Mouse (Mus musculus) midbrain, postnatal 0 days (tissue): ENCODE data around the gene Sema4d. TPM values are rescaled to one million over a fixed set of nuclear protein-coding genes. Genes with fewer than 3 reads are reported as not detected.

Experiments
- ATAC-seq: fragments of 200-750 bp; cut with Nextera tagmentation; 2 replicates; pipeline ENCODE4 v1.8.0; 2017; ENCODE audit warnings: moderate number of reproducible peaks, mild to moderate bottlenecking, moderate TSS enrichment, moderate library complexity; ENCODE audit not compliant: low FRiP score
- DNase-seq: peaks from one replicate; pipeline ENCODE4 v3.0.0-alpha.2; 2015; ENCODE audit warnings: low spot score
- H3K27ac ChIP-seq: fragments of 300-500 bp; sonication (generic); 2 replicates; pipeline ENCODE4 v1.5.1; 2014; ENCODE audit warnings: low read depth, mild to moderate bottlenecking, low read length, mixed read lengths
- H3K27me3 ChIP-seq: fragments of 300-500 bp; sonication (generic); 2 replicates; pipeline ENCODE4 v1.6.1; 2014; ENCODE audit warnings: low read length, control low read depth, mixed read lengths; ENCODE audit not compliant: insufficient read depth
- H3K36me3 ChIP-seq: fragments of 300-500 bp; sonication (generic); 2 replicates; pipeline ENCODE4 v1.6.1; 2014; ENCODE audit warnings: low read length, control low read depth, mixed read lengths; ENCODE audit not compliant: insufficient read depth
- H3K4me1 ChIP-seq: fragments of 300-500 bp; sonication (generic); 2 replicates; pipeline ENCODE4 v1.6.1; 2014; ENCODE audit warnings: mild to moderate bottlenecking, control low read depth, antibody characterized with exemption, low read length, mixed read lengths; ENCODE audit not compliant: insufficient read depth
- H3K4me2 ChIP-seq: fragments of 300-500 bp; sonication (generic); 2 replicates; pipeline ENCODE4 v1.6.1; 2014; ENCODE audit warnings: low read depth, mild to moderate bottlenecking, low read length, mixed read lengths; ENCODE audit not compliant: poor library complexity, severe bottlenecking
- H3K4me3 ChIP-seq: fragments of 300-500 bp; sonication (generic); 2 replicates; pipeline ENCODE4 v1.5.1; 2014; ENCODE audit warnings: low read depth, mild to moderate bottlenecking, low read length, moderate library complexity
- H3K9ac ChIP-seq: fragments of 300-500 bp; sonication (generic); replicated peaks from 2 replicates; pipeline ENCODE4 v1.6.1; 2014; ENCODE audit warnings: mild to moderate bottlenecking, low read length, moderate library complexity, mixed read lengths; ENCODE audit not compliant: poor library complexity, severe bottlenecking
- H3K9me3 ChIP-seq: fragments of 300-500 bp; sonication (generic); 2 replicates; pipeline ENCODE4 v1.6.1; 2016; ENCODE audit warnings: low read length, control low read depth
- CTCF ChIP-seq: IDR thresholded peaks from 2 replicates; pipeline ENCODE4 v1.5.1; 2016; ENCODE audit warnings: antibody characterized with exemption, mild to moderate bottlenecking
- WGBS: fragments of 180-500 bp; shearing (Covaris S2); extraction: QIAGEN DNeasy Blood & Tissue Kit; methylation state at CpG from one replicate; pipeline ENCODE4 v1.1.7; 2014; 5-methylcytosine and 5-hydroxymethylcytosine counted together
- polyA plus RNA-seq: library from polyadenylated mRNA; unstranded; fragments of >200 nt; fragmentation: Nextera tagmentation; extraction: Ambion mirVana; gene quantifications from 2 replicates; pipeline ENCODE4 v1.2.1, GENCODE M21; 2015
- total RNA-seq: library from RNA; depleted of rRNA; stranded (reverse); fragments of >200 nt; gene quantifications from 2 replicates; pipeline ENCODE4 v1.2.3, GENCODE M21; 2014

Gene Sema4d
- total and polyA plus RNA-seq, 2 experiments from 2014 or later, result 13.7 to 19.3 TPM

GRCm38 (mm10) chr13:51763019-51763698 lies 30.4 kb downstream of the Sema4d start:
- H3K27me3 ChIP-seq, result no peaks in the 10 kb centered on the region
- H3K4me2 ChIP-seq, result no peak overlapping the region
- DNase-seq (no peak), ATAC-seq (no peak)
- no peak overlapping the region for H3K27ac ChIP-seq
- H3K9me3 ChIP-seq, result no peaks in the 10 kb centered on the region
- H3K4me1 ChIP-seq, result no peaks in the 10 kb centered on the region
- TF ChIP-seq CTCF, result no peak
- 0 out of 2 replicates have a peak, but pooled peaks cover 2% of the 10 kb centered on the region for H3K36me3 ChIP-seq
- H3K4me3 ChIP-seq, result no peak overlapping the region
- 84% methylated on average over 12 of the region's 12 CpGs for WGBS
- H3K9ac ChIP-seq, result no peak overlapping the region

- Histone ChIP-seq H3K4me3 (no peak overlapping the region), H3K9ac (no peak overlapping the region), H3K4me2 (no peak overlapping the region), H3K27ac (peak overlapping the region; percentile 38), H3K9me3 (no peaks in the 10 kb centered on the region), H3K4me1 (peaks cover 2% of the 10 kb centered on the region; the same call in 1 of the 2 replicates), H3K27me3 (no peaks in the 10 kb centered on the region), H3K36me3 (0 out of 2 replicates have a peak, but pooled peaks cover 2% of the 10 kb centered on the region)
- ATAC-seq (no peak), DNase-seq (peak; percentile 74)
- no peak for TF ChIP-seq CTCF
- WGBS, result 23% methylated on average over 10 of the region's 10 CpGs
Measured at GRCm38 (mm10) chr13:51761186-51761813, 32.2 kb downstream of the Sema4d start.

GRCm38 (mm10) chr13:51759256-51759987 lies 34.1 kb downstream of the Sema4d start:
- no peak overlapping the region for H3K27ac ChIP-seq
- H3K36me3 ChIP-seq, result 0 out of 2 replicates have a peak, but pooled peaks cover 2% of the 10 kb centered on the region
- ATAC-seq (no peak), DNase-seq (no peak)
- no peaks in the 10 kb centered on the region for H3K27me3 ChIP-seq
- no peak overlapping the region for H3K9ac ChIP-seq
- no peaks in the 10 kb centered on the region for H3K9me3 ChIP-seq
- no peak for TF ChIP-seq CTCF
- peaks cover 3% of the 10 kb centered on the region; the same call in 1 of the 2 replicates for H3K4me1 ChIP-seq
- H3K4me3 ChIP-seq, result no peak overlapping the region
- no peak overlapping the region for H3K4me2 ChIP-seq
- 82% methylated on average over 6 of the region's 6 CpGs for WGBS

GRCm38 (mm10) chr13:51758428-51758827 lies 35.1 kb downstream of the Sema4d start:
- DNase-seq (no peak), ATAC-seq (no peak)
- Histone ChIP-seq H3K4me2 (no peak overlapping the region), H3K36me3 (0 out of 2 replicates have a peak, but pooled peaks cover 2% of the 10 kb centered on the region), H3K9me3 (no peaks in the 10 kb centered on the region), H3K4me3 (no peak overlapping the region), H3K9ac (no peak overlapping the region), H3K27me3 (no peaks in the 10 kb centered on the region), H3K27ac (no peak overlapping the region; the same call in 1 of the 2 replicates), H3K4me1 (peaks cover 3% of the 10 kb centered on the region; the same call in 1 of the 2 replicates)
- TF ChIP-seq CTCF, result no peak
- WGBS, result 81% methylated on average over 9 of the region's 9 CpGs

- ATAC-seq (no peak), DNase-seq (no peak)
- H3K36me3 ChIP-seq, result no peaks in the 10 kb centered on the region
- H3K4me3 ChIP-seq, result no peak overlapping the region
- no peak for TF ChIP-seq CTCF
- no peak overlapping the region for H3K27ac ChIP-seq
- no peaks in the 10 kb centered on the region for H3K27me3 ChIP-seq
- H3K9me3 ChIP-seq, result no peaks in the 10 kb centered on the region
- peaks cover 3% of the 10 kb centered on the region; the same call in 1 of the 2 replicates for H3K4me1 ChIP-seq
- no peak overlapping the region for H3K9ac ChIP-seq
- WGBS, result 79% methylated on average over 2 of the region's 2 CpGs
- H3K4me2 ChIP-seq, result no peak overlapping the region
Measured at GRCm38 (mm10) chr13:51757099-51757498, 36.4 kb downstream of the Sema4d start.
